Mouse (Mus musculus): ENCODE data around the gene Eno3.
A peak's percentile ranks its signal among the peaks of the same experiment; 100 is the strongest.

Gene Eno3

GRCm38 (mm10) chr11:70681170-70681569 is 24.2 kb downstream of the Eno3 start:
- DNase-seq (ENCODE audit: low spot score in 2 of 2), result no peak

GRCm38 (mm10) chr11:70681897-70682581 is 25.0 kb downstream of the Eno3 start:
- no peak for DNase-seq (ENCODE audit: low spot score in 2 of 2)

DNA sequence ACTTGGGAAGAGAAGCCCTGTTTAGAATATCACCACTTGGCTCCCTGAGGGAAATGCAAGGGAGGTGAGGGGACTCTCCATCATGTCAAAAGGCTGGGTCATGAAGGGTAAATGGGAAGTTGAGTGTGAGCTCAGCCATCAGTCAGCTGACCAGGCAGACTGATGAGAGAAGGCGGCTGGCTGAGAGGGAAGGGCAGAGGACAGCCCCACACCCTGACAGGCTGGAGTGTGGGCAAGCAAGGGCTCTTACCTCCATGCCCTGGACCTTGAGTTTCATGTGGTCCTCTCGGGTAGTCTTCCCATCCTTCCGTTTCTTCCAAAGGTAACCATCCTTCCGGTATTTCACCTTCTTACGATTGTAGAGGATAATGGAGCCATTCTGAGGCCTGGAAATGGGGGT is 26.6 kb downstream of the Eno3 start:
- DNase-seq (ENCODE audit: low spot score in 2 of 2), result no peak

DNA sequence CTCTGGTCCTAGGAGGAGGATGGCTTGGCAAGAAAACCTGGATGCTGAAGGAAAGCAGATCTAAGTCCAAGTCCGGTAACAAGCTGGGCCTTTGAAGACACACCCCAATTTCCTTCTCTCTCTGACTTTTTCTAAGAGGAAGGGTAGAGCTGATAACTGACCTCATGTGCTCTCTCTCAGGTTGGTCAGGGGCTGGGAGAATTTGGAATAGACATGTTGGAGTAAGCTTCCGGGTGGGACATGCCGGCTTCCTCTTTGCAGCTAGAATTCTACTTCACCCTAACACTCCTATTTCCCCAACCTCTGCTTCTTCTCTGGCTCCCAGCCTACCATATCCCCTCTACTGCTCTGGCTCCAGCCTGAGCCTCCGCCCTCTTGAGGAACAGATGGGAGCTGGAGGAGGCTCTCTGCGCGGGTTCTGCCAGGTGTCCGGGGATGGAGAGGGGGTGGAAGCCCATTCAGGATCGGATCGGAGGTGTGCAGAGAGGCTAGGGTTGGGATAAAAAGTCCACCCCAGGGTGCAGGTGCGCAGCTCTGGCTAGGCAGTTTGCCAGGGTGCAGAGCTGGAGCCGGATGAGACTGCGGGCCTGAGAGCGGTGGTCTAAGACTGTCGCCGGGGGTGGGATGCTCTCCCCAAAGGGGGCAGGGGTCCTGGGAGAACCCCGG is 30.0 kb downstream of the Eno3 start:
- DNase-seq (ENCODE audit: low spot score in 2 of 2), result peak in 1 of 2 experiments; percentile 32

DNA sequence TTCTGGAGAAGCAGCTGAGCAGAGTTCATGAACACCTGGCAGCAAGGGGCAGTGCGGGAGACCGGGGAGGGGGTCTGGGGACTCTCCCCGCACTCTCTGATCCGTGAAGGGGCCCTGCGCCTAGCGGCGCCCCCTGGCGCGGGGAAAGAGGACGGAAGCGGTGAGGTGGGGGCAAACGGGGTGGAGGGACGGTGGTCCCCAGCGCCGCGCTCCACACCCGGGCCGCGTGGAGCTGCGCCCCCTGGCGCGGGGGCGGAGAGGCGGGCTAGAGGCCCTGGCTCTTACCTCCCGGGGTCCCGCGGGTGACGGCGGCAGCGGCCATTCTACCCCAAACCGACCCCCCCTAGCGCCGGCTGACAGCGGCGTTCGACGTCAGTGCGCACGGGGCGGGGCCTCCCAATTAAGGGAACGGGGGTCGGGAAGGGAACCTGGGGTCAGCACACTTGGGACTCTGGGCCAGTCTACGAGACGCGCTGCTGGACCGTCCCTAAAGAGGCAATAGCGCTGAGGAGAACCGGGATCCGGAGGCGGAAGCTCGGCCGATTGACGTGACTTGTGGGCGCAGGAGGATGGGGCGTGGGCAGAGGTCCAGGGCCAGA is 30.7 kb downstream of the Eno3 start, which contains the start of gene Camta2:
TSS of gene Camta2 (minus strand) at position 505 of the 599 bp plus-strand sequence.
- DNase-seq (ENCODE audit: low spot score in 2 of 2), result peak; percentile 76 to 86

DNA sequence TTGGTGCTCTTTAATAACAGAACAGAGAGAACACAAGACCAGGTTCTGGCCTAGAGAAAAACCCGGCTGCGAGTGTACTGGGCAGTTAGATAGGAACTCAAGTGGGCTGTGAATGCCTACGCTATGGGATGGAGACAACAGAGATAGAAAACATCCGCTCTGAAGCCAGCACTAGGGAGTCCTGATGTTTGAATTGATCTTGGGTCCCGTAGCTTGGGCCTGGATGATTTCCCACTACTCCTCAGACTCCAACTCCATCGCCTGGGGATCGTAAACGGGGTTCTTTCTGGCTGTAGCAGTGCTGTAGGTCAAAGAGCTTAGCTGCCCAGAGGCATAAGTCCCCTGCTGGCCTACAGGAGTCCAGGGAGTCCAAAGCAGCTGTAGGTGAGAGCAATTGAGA is 31.4 kb downstream of the Eno3 start:
- no peak for DNase-seq (ENCODE audit: low spot score in 2 of 2)

GRCm38 (mm10) chr11:70689578-70689977 is 32.6 kb downstream of the Eno3 start:
- no peak for DNase-seq (ENCODE audit: low spot score in 2 of 2)

DNA sequence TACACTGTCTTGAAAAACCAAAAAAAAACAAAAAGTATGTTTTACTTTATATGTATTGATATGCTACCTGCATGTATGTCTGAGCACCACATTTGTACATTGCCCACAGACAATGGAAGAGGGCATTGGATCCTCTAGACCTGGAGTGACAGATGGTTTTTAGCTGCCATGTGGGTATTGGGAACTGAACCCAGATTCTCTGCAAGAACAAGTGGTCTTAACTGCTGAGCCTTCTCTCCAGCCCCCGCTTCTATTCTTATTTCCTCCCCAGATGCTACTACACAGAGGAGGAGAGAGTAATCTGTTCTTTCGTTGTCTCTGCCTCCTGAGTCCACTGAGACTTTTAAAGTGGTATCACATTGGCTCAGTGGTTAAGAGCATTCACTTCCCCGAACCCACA is 36.5 kb downstream of the Eno3 start:
- DNase-seq (ENCODE audit: low spot score in 2 of 2), result no peak

- no peak for DNase-seq (ENCODE audit: low spot score in 2 of 2)
Measured at GRCm38 (mm10) chr11:70697376-70697775, 40.4 kb downstream of the Eno3 start.

- DNase-seq (ENCODE audit: low spot score in 2 of 2), result no peak
Measured at GRCm38 (mm10) chr11:70699051-70699450, 42.0 kb downstream of the Eno3 start.

DNA sequence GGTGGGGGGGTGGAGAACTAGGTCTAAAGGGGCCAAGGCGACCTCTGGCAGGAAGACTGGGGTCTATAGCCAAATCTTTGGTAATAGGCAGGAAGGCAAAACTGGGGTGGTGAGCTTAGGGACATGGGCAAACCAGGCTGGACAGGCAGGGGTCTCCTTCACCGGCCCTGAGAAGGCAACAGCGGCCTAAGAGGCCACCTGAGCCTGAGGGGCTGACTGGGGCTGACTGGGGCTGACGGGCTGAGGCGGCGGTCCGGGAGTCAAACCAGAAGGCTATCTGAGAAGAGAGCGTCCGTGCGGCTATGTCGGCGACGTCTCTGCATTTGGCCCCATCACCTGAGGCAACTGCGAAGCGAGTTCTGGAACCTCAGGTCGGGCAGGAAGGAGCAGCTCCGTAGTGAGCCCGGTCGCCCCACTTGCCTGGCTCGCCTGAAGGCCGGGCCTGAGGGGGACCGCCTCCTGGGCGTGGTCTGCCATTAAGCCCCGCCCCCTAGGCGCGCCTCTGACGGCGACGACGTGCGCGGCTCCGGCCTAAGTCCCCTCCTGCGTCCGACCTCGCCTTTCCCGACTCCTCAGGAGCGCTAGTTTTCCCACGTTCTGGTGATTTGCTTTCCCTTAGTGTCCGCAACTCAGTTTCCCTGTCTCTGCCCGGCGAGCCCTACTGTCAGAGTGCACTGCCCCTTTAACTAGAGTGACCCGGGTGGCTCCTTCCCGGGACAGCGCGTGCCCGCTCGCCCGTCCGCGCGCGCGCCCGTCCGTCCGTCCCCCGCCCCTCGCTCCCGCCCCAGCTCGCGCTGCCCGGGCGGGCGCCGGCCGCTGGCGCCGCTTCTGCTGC is 42.9 kb downstream of the Eno3 start, which contains the start of the genes Inca1 and Kif1c:
TSS of gene Inca1 (minus strand) at position 434 of the 835 bp plus-strand sequence.
TSS of gene Kif1c (plus strand) at position 827 of the 835 bp plus-strand sequence.
- peak; percentile 96 to 97 for DNase-seq (ENCODE audit: low spot score in 2 of 2)

- peak; percentile 63 to 69 for DNase-seq (ENCODE audit: low spot score in 2 of 2)
Measured at GRCm38 (mm10) chr11:70700613-70701012, 43.6 kb downstream of the Eno3 start.

GRCm38 (mm10) chr11:70701221-70701955 is 44.4 kb downstream of the Eno3 start:
- no peak for DNase-seq (ENCODE audit: low spot score in 2 of 2)

DNA sequence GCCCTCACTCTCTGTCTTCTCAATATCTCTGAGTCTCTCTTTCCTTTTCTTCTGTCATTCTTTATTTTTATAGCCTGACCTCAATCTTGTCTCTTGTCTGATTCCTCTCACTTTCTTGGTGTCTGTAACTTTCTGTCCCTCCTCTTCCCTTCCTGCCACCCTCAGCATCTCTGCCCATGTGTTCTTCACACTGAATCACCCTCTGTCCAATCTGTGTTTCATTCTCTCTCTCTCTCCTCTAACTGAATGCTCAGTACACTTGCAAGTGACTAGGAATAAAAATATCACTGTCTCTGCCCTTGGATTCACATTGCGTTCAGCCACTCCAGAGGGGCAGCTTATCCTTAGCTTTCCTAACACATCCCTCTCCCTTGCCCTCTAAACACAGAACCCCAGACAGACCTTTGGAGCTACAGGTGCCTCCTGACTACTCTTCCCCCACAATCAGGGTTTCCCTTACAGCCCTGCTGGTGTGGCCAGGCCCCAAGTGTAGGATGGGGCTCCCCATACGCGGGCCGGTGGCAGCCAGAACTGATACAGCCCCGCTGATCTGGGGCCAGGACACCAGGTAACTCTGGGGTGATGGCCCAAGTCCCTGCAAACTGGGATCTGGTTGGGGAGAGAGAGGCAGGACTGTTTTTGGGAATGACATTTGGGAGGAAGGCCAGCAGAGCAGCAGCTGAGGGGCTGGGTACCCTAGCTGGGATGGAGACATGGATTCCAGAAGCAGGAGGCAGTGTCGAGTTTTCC is 45.2 kb downstream of the Eno3 start:
- DNase-seq (ENCODE audit: low spot score in 2 of 2), result no peak

DNA sequence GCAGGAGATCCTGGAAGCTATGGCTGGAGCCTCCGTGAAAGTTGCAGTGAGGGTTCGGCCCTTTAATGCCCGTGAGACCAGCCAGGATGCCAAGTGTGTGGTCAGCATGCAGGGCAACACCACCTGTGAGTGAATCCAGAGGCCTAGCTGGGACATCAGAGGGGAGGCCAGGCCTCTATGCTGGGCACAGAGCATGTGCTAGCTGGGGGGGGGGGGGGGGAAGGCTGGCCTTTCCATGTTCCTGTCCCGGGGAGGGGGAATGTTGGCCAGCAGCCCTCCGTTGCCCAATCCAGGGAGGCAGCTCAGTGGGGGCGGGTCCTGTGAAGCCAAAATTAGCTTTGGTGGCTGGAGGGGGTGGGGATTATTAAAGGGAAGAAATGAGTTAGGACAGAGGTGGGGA is 45.8 kb downstream of the Eno3 start:
- DNase-seq (ENCODE audit: low spot score in 2 of 2), result no peak

DNA sequence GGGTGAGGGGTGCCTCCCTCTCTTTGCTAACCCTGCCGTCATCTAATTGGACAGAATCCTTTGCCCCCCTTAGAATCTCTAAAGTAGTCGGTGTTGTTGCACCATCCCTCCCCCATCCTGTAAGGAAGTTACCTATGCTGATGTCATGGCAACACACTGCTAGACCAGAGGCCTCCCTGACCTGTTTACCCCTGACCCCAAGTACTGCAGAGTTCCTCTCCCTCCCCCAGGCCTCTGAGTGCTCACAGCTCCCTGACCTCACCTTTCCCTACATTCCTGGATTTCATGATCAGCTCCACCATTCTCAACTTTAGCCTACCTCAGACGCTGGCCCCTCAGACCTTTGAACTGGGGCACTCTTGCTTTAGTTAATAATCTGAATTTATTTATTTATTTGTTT is 49.1 kb downstream of the Eno3 start:
- DNase-seq (ENCODE audit: low spot score in 2 of 2), result no peak

GRCm38 (mm10) chr11:70711026-70711425 is 54.0 kb downstream of the Eno3 start:
- DNase-seq (ENCODE audit: low spot score in 2 of 2), result no peak
